Mouse (Mus musculus) limb, embryonic 15.5 days (tissue): ENCODE measurements around the gene Lmo2. TPM values are rescaled to one million over a fixed set of nuclear protein-coding genes. Genes with fewer than 3 reads are reported as not detected.

Experiments used
- ATAC-seq: fragments of 200-750 bp; cut with Nextera tagmentation; 2 replicates; pipeline ENCODE4 v1.8.0; 2017; ENCODE audit warnings: low read depth, moderate TSS enrichment; ENCODE audit not compliant: insufficient number of reproducible peaks, low FRiP score, low TSS enrichment
- H3K27ac ChIP-seq: fragments of 300-500 bp; sonication (generic); 2 replicates; pipeline ENCODE4 v1.5.1; 2015; ENCODE audit warnings: moderate library complexity, mild to moderate bottlenecking, inconsistent platforms
- H3K27me3 ChIP-seq: fragments of 300-500 bp; sonication (generic); 2 replicates; pipeline ENCODE4 v1.6.1; 2015; ENCODE audit warnings: inconsistent platforms
- H3K36me3 ChIP-seq: fragments of 300-500 bp; sonication (generic); 2 replicates; pipeline ENCODE4 v1.6.1; 2015; ENCODE audit warnings: inconsistent platforms
- H3K4me1 ChIP-seq: fragments of 300-500 bp; sonication (generic); 2 replicates; pipeline ENCODE4 v1.6.1; 2015; ENCODE audit warnings: inconsistent platforms
- H3K4me2 ChIP-seq: fragments of 300-500 bp; sonication (generic); 2 replicates; pipeline ENCODE4 v1.6.1; 2015; ENCODE audit warnings: mild to moderate bottlenecking, inconsistent platforms
- H3K4me3 ChIP-seq: fragments of 300-500 bp; sonication (generic); 2 replicates; pipeline ENCODE4 v1.5.1; 2015; ENCODE audit warnings: mild to moderate bottlenecking, inconsistent platforms
- H3K9ac ChIP-seq: fragments of 300-500 bp; sonication (generic); 2 replicates; pipeline ENCODE4 v1.6.1; 2015; ENCODE audit warnings: inconsistent platforms
- H3K9me3 ChIP-seq: fragments of 300-500 bp; sonication (generic); 2 replicates; pipeline ENCODE4 v1.6.1; 2016; ENCODE audit warnings: inconsistent platforms
- WGBS: fragments of 180-500 bp; shearing (Covaris S2); methylation state at CpG from one replicate; pipeline ENCODE4 v1.1.7; 2015; 5-methylcytosine and 5-hydroxymethylcytosine counted together
- polyA plus RNA-seq: library from polyadenylated mRNA; unstranded; fragments of >200 nt; fragmentation: Nextera tagmentation; extraction: Ambion mirVana; gene quantifications from 2 replicates; pipeline ENCODE4 v1.2.1, GENCODE M21; 2015

Gene Lmo2
- 16.4 and 18.7 TPM in 2 replicates for polyA plus RNA-seq

GRCm38 (mm10) chr2:103957649-103958546, at the start of gene Lmo2:
TSS of gene Lmo2 (plus strand) at chr2:103957986.
- Histone ChIP-seq H3K27me3 (no peaks in the 10 kb centered on the region; the same call in 1 of the 2 replicates), H3K4me2 (no peak within 1 kb of the TSS), H3K27ac (no peak within 1 kb of the TSS), H3K36me3 (no peaks in the 10 kb centered on the region), H3K9ac (no peak within 1 kb of the TSS), H3K4me1 (no peaks in the 10 kb centered on the region), H3K9me3 (no peaks in the 10 kb centered on the region), H3K4me3 (no peak within 1 kb of the TSS)
- no peak for ATAC-seq
- WGBS = 68% methylated on average over 10 of the region's 10 CpGs

- no peaks in the 10 kb centered on the region for H3K9me3 ChIP-seq
- H3K4me3 ChIP-seq = no peak overlapping the region
- 66% methylated on average over 5 of the region's 5 CpGs for WGBS
- H3K27ac ChIP-seq = no peak overlapping the region
- H3K36me3 ChIP-seq = no peaks in the 10 kb centered on the region
- no peak overlapping the region for H3K9ac ChIP-seq
- ATAC-seq = no peak
- H3K4me1 ChIP-seq = no peaks in the 10 kb centered on the region
- H3K4me2 ChIP-seq = no peak overlapping the region
- no peaks in the 10 kb centered on the region for H3K27me3 ChIP-seq
These were observed 47.2 kb upstream of the Lmo2 start for GRCm38 (mm10) chr2:103910601-103911000.

- Histone ChIP-seq H3K9me3 (no peaks in the 10 kb centered on the region), H3K27ac (no peak overlapping the region), H3K27me3 (no peaks in the 10 kb centered on the region), H3K4me2 (no peak overlapping the region), H3K4me3 (no peak overlapping the region), H3K4me1 (no peaks in the 10 kb centered on the region), H3K36me3 (no peaks in the 10 kb centered on the region), H3K9ac (no peak overlapping the region)
- 64% methylated on average over 16 of the region's 16 CpGs for whole genome bisulfite sequencing
- ATAC-seq = no peak
These were observed 45.1 kb upstream of the Lmo2 start for GRCm38 (mm10) chr2:103912481-103913251.

- no peak for ATAC-seq
- WGBS = 50% methylated on average over 6 of the region's 6 CpGs
- Histone ChIP-seq H3K4me2 (no peak overlapping the region), H3K4me3 (no peak overlapping the region), H3K27me3 (no peaks in the 10 kb centered on the region), H3K9me3 (no peaks in the 10 kb centered on the region), H3K36me3 (no peaks in the 10 kb centered on the region), H3K4me1 (no peaks in the 10 kb centered on the region), H3K27ac (no peak overlapping the region), H3K9ac (no peak overlapping the region)
These were observed 44.5 kb upstream of the Lmo2 start for GRCm38 (mm10) chr2:103913252-103913650.

- no peak overlapping the region for H3K4me3 ChIP-seq
- H3K27ac ChIP-seq = no peak overlapping the region
- WGBS = 91% methylated on average over 5 of the region's 5 CpGs
- ATAC-seq = no peak
- H3K4me2 ChIP-seq = no peak overlapping the region
- H3K36me3 ChIP-seq = no peaks in the 10 kb centered on the region
- no peaks in the 10 kb centered on the region for H3K4me1 ChIP-seq
- no peak overlapping the region for H3K9ac ChIP-seq
- no peaks in the 10 kb centered on the region for H3K9me3 ChIP-seq
- H3K27me3 ChIP-seq = no peaks in the 10 kb centered on the region
These were observed 41.7 kb upstream of the Lmo2 start for GRCm38 (mm10) chr2:103916069-103916468.

- Histone ChIP-seq H3K9ac (no peak overlapping the region), H3K4me2 (no peak overlapping the region), H3K27ac (no peak overlapping the region), H3K4me1 (no peaks in the 10 kb centered on the region), H3K36me3 (no peaks in the 10 kb centered on the region), H3K27me3 (no peaks in the 10 kb centered on the region), H3K9me3 (no peaks in the 10 kb centered on the region), H3K4me3 (no peak overlapping the region)
- no peak for ATAC-seq
- 90% methylated on average over 5 of the region's 5 CpGs for WGBS
These were observed 40.4 kb upstream of the Lmo2 start for GRCm38 (mm10) chr2:103917375-103917774.

- no peak overlapping the region for H3K4me3 ChIP-seq
- 86% methylated on average over 2 of the region's 2 CpGs for WGBS
- H3K36me3 ChIP-seq = no peaks in the 10 kb centered on the region
- H3K4me2 ChIP-seq = no peak overlapping the region
- no peak for ATAC-seq
- no peaks in the 10 kb centered on the region for H3K4me1 ChIP-seq
- H3K27ac ChIP-seq = no peak overlapping the region
- no peak overlapping the region for H3K9ac ChIP-seq
- no peaks in the 10 kb centered on the region for H3K27me3 ChIP-seq
- no peaks in the 10 kb centered on the region for H3K9me3 ChIP-seq
These were observed 39.4 kb upstream of the Lmo2 start for GRCm38 (mm10) chr2:103918375-103918774.

GRCm38 (mm10) chr2:103919488-103919887, 38.3 kb upstream of the Lmo2 start:
- no peaks in the 10 kb centered on the region for H3K36me3 ChIP-seq
- no peak overlapping the region for H3K9ac ChIP-seq
- 89% methylated on average over 6 of the region's 6 CpGs for WGBS
- no peaks in the 10 kb centered on the region for H3K9me3 ChIP-seq
- H3K4me3 ChIP-seq = no peak overlapping the region
- no peak for ATAC-seq
- H3K27me3 ChIP-seq = no peaks in the 10 kb centered on the region
- no peaks in the 10 kb centered on the region for H3K4me1 ChIP-seq
- H3K4me2 ChIP-seq = no peak overlapping the region
- no peak overlapping the region for H3K27ac ChIP-seq

- no peak for ATAC-seq
- H3K9me3 ChIP-seq = no peaks in the 10 kb centered on the region
- no peak overlapping the region for H3K9ac ChIP-seq
- H3K4me3 ChIP-seq = no peak overlapping the region
- H3K4me1 ChIP-seq = peaks cover 17% of the 10 kb centered on the region
- no peak overlapping the region for H3K4me2 ChIP-seq
- no peaks in the 10 kb centered on the region for H3K27me3 ChIP-seq
- WGBS = 89% methylated on average over 4 of the region's 4 CpGs
- no peak overlapping the region for H3K27ac ChIP-seq
- H3K36me3 ChIP-seq = no peaks in the 10 kb centered on the region
These were observed 31.1 kb upstream of the Lmo2 start for GRCm38 (mm10) chr2:103926586-103927113.

GRCm38 (mm10) chr2:103927610-103928145, 30.1 kb upstream of the Lmo2 start:
- Histone ChIP-seq H3K27me3 (no peaks in the 10 kb centered on the region), H3K9me3 (no peaks in the 10 kb centered on the region), H3K4me2 (no peak overlapping the region), H3K36me3 (no peaks in the 10 kb centered on the region), H3K27ac (no peak overlapping the region), H3K4me3 (no peak overlapping the region), H3K9ac (no peak overlapping the region), H3K4me1 (peaks cover 19% of the 10 kb centered on the region)
- WGBS = 33% methylated on average over 1 of the region's 1 CpGs
- 0 out of 2 replicates have a peak, but pooled peaks have one; percentile 4 for ATAC-seq

GRCm38 (mm10) chr2:103930306-103931019, 27.3 kb upstream of the Lmo2 start:
- 18% methylated on average over 13 of the region's 13 CpGs for WGBS
- no peaks in the 10 kb centered on the region for H3K9me3 ChIP-seq
- H3K9ac ChIP-seq = no peak overlapping the region
- H3K4me2 ChIP-seq = peak overlapping the region; percentile 7; the same call in 1 of the 2 replicates
- H3K27me3 ChIP-seq = no peaks in the 10 kb centered on the region
- peaks cover 19% of the 10 kb centered on the region for H3K4me1 ChIP-seq
- no peak overlapping the region for H3K4me3 ChIP-seq
- 0 out of 2 replicates have a peak overlapping the region, but pooled peaks have one; percentile 14 for H3K27ac ChIP-seq
- no peaks in the 10 kb centered on the region for H3K36me3 ChIP-seq
- no peak for ATAC-seq
